Mouse (Mus musculus) heart, adult 11 months (tissue): ENCODE data around the gene Il21.
A peak's percentile ranks its signal among the peaks of the same experiment; 100 is the strongest.

Experiments
- DNase-seq: peaks from one replicate; pipeline ENCODE4 v3.0.0; 2022

Il21 gene

DNA sequence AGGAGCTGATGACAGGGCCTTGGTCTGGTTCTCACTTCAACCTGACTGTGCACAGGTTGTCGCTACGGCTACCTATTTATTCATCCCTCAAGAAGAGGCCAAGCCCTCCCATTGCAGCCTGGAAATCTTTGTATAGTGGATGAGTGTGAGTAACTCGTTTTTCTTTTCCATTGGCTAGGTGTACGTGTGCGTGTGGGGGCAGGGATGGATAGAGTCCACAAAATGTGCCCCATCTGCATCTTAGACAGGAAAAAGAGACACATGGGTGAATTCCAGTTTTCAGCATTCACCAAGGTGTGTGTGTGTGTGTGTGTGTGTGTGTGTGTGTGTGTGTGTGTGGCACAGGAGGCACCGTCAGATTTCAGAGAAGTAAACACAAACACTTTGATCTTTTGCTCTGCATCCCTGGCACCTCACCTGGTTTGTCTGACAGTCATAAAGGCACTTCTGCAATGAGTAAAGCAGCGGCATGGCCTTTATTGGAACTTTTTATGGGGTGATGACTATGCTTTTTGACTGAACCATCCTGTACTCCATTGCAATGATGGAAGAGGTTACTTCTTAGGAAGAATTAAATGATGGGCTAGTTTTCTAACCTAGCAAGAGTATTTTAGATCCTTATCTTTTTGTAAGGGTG lies at the start of gene Il21:
TSS of gene Il21 (minus strand) at position 51 of the 637 bp plus-strand sequence.
- no peak for DNase-seq

- peak; percentile 22 for DNase-seq
These were observed 48.4 kb upstream of the Il21 start for GRCm38 (mm10) chr3:37280871-37281270.

DNA sequence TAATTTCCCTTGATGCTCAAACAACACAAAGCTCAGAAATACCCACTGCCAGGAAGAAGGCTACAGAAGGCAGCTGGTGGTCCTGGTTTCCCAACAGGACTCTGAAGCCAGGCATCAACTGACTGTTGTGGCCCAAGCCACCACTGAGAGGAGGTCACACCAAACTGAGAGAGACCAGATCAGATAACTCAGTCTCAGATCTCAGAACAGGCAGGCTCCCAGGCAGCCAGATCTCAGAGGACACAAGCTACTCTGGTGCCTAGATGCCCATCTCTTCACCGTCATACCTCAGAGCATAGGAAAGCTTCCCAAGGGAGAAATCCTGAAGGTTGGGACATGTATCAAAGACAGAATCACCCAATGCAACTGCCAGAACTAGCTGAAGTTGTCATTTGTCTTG lies 47.8 kb upstream of the Il21 start:
- peak; percentile 54 for DNase-seq

- no peak for DNase-seq
These were observed 42.2 kb upstream of the Il21 start for GRCm38 (mm10) chr3:37274661-37275060.

DNA sequence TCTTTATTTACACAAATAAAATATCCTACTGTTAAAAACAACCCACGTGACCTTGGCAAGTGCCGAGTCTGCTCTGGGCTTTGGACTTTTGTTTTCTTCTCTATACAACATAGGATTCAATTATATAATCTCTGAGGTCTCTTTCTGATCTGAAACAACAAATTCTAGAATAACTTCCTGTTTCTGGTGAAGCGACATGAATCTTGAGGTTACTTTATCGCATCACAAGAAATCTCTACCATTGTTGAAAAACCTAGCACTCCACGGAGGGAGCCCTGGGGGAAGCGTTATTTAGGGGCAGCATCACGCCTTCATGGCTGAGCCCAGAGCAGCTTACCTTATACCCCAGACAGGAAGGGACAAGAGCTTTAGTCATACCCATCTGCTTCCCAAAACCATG lies 40.7 kb upstream of the Il21 start:
- no peak for DNase-seq

DNA sequence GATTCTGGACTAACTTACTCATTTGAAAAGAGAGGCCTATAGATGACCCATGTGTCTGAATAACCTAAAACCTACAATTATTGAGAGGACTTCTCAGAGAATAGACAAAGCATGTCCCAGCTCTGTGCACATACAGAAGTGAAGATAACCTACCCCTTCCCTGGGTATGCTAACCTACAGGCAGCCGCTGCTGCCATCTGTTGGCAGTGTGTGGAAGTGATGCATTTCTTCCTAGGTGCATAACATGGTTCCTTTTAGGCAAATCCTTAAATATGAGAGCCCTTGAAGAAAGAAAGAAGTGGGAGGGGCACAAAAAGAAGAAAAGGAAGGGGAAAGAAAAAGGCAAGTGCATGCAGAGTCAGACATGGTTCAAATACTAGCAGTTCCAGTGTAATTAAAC lies 38.8 kb upstream of the Il21 start:
- peak; percentile 88 for DNase-seq

DNA sequence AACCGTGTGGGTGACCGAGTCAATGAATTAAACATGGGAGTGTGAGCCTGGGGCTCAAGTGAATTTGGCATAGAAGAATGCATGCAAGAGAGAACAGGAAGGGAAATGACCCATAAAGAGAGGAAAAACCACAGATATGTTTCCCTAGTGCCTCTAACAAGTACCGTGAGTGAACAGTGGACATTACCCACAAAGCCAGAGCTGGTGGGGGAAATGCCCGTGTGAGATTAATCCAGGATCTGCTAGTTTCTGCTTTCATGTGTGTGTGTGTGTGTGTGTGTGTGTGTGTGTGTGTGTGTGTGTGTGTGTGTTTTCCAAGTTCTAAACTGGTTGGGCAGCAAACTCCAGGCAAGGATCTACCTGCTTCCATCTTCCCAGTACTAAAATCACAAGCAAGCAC lies 37.5 kb upstream of the Il21 start:
- DNase-seq, result peak; percentile 73

DNA sequence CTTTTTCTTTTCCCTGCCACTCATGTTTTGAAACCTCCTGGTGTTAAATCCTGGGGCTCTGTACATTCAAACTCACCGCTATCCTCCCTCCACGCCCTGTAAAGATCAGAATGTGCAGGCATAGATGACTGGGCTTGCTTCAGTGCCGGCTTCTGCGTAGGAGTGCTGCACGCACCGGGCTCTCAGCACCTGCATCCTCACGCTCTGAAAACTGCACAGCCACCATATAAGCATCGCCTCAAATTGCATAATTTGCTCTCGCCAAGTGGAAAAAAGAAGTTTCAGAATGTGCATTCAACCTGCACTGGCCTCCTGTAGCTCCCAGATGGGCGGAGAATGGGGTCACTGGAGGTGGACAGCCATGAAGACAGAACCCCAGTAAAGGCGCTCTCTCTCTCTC lies 35.9 kb upstream of the Il21 start:
- no peak for DNase-seq

- DNase-seq, result no peak
These were observed 27.0 kb upstream of the Il21 start for GRCm38 (mm10) chr3:37259331-37259999.

DNA sequence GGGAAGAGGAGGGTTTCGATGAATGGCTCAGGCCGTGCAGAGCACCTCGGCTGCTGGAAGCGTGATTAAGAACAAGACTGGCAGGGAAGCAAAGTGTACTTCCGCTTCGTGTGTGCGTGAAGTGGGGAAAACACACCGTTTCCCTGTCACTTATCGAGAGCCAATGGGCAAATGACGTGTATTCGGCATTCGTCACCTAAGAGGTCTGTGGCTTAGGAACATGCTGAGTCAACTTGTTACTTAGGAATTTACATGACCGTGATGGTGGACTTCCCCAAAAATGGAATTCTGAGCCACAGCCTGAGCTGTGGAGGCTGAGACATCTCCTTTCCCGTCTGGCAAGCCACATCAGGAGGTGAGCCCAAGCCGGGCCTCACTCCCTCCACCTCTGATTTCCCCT lies 25.3 kb upstream of the Il21 start:
- no peak for DNase-seq

- no peak for DNase-seq
These were observed 18.5 kb upstream of the Il21 start for GRCm38 (mm10) chr3:37250967-37251366.

- no peak for DNase-seq
These were observed 2.6 kb upstream of the Il21 start for GRCm38 (mm10) chr3:37235025-37235424.

- no peak for DNase-seq
These were observed 1.3 kb downstream of the Il21 start for GRCm38 (mm10) chr3:37231153-37231552.

GRCm38 (mm10) chr3:37229082-37229829 lies 3.2 kb downstream of the Il21 start:
- no peak for DNase-seq

GRCm38 (mm10) chr3:37225124-37225523 lies 7.3 kb downstream of the Il21 start:
- peak; percentile 66 for DNase-seq

DNA sequence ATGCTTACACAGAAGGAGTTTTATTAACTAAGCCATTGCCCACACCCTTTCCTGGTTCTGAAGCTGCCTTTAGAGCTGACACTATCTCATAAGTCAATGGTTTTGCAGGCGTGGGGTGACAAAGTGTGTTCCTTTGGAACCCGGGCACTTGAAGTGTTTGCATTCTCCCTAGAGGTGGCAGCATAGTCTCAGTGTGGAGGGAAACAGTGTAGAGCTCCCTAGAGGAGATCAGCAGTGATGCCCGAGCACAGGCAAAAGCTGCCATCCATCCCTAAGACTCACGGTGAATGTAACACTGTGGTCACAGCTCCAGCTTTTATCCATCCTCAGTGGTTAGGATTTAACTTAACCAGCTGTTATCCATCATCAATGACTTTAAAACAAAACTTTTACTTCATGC lies 13.4 kb downstream of the Il21 start:
- peak; percentile 69 for DNase-seq

DNA sequence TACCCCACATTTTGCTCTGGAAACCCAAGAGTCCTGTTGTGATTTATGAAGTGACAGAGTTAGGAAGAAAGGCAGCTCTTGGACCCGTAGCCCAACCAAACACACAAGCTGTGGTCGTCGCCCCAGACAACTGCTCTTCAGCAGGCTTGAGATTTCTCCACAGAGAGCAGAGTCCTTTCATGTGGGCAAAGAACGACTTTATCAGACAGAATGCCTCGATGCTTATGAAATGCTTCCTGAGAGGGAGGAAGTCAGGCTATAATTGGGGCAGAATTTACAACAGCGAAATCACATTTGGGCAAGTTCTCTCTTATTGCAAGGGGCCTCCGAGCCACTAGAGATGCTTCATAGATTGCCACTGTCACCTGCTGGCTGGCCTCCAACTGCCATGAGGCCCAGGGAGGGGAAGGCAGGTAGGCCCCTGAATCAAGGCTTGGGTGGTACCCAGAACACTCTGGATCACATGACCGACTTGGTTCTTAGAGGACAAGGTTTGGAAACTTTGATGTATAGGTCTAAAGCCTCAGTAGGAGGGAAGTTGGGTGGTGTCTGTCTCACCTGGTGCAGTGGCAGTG lies 27.1 kb downstream of the Il21 start:
- peak; percentile 86 for DNase-seq

DNA sequence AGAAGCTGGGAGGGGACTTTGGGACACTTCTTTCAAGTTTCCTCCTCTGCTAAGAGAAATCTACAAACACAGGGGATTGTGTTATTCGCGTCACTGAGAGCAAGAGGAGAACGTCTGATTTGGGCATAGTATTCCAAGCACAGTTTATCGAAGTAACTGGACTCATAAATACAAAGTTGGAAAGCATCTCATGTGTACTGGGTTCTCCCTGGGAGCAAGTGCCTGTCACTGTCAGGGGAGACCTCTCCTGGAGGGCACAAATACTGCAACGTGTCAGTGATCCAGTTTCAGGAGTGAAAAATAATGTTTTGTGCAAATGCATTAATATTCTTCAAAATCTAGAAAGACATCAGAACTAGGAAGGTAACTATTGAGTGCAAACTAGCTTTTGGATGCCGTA lies 27.9 kb downstream of the Il21 start:
- peak; percentile 87 for DNase-seq

DNA sequence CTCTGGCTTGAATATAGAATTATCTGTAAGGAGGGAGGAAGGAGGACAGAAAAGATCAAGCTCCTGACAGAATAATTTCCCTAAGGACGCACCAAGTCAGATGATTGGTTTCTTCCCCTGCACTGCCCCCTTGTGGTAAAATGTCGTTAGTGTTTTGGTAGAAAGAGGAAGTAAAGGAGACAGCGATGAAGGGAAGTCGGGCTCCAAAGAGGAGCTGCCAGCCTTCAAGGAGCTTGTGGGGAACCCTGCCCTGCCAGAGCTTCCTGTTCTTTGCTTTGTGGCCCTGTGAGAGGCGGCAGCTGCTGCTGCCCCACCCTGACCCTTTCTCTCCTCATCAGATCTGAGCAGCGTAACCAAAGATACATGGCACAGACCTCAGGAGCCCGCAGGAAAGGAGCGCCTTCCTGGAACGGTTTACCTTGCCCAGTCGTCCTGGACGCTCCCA lies 28.4 kb downstream of the Il21 start:
- peak; percentile 97 for DNase-seq

DNA sequence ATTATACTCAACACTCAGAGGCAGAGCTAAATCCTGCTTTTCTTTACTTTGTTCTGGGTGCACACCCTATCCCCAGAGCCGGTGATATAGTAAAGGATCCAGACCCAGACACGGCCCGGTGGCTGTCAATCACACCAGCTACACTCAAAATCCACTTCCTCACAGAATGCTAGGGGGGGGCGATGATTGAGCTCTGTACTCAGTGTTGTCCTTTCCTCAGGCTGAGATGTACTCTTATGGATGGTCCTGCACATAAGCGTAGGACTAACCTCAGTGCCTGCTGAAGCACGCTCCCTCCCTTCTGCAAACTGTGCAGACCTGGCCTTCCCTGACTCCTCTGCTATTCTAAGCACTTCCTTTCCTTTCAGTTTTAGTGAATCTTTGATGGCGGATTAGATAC lies 29.6 kb downstream of the Il21 start:
- peak; percentile 62 for DNase-seq

DNA sequence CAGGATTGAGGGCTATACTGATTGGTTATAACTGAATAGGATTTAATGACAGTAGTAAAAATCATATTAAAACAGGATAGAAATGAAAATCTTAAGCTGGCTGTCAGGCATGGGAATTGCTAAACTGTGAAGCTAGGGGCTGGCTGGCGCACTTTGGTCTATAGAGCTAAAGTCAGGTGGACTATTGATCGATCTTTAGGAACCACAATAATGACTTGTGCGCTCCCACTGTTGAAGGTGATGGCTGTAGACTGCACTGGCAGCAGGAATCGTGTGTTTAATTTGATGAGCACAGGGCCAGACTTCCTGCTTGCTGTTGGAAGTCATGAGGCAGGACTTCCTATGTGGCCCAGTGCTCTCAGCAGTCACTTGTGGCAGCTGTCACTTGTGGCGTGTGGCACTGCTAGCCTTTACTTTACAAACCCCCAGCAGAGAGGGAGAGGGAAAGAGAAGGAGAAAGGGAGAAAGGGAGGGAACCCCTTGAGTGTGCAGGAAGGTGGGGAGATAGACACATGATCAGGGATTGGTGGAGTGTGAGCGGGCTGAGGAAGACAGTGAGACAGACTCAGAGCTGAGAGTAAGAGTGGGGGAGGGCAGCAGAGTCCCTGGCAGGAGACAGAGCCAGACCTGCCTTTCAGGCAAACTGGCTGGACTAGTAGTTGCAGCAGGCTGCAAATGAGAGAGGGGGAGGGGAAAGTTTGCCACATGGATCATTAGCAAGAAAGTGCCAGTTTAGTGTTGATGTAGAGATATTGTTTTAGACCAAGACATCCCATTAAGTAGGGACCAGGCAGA lies 31.1 kb downstream of the Il21 start:
- DNase-seq, result peak; percentile 88

GRCm38 (mm10) chr3:37198302-37198701 lies 34.1 kb downstream of the Il21 start:
- peak; percentile 25 for DNase-seq

- peak; percentile 68 for DNase-seq
These were observed 40.5 kb downstream of the Il21 start for GRCm38 (mm10) chr3:37191953-37192352.
